Mouse (Mus musculus): ENCODE results near the gene Zfp652.

DNA sequence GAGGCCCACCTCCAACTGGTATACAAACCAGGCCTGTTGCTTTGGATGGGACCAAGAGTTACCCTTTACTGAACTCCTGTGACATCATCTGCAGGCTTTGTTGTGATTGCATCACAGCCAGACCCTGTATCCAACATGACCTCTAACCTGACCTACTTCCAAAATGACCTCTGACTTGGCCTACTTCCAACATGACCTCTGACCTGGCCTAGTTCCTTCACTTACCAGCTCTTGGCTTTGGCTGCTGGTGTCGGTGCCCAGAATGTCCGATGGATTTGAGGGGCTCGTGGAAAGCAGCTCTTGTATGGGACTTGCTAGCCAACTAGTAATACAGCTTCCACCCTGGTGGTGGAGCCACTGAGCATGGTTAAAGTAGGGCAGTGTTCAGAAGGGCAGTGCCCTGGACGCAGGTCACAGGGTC, 66.4 kb downstream of the Zfp652 start:
- TF ChIP-seq POLR2A (IDR thresholded peaks at IDR 0.05; ENCODE audit: control insufficient read depth, extremely low read depth, insufficient read depth, low read length, poor library complexity) (no peak), CTCF (IDR thresholded peaks at IDR 0.05; ENCODE audit: borderline replicate concordance, control insufficient read depth, extremely low read depth, insufficient read depth, low read length, poor library complexity) (no peak)

Measured in thymus, adult 2 months (tissue).